Mouse (Mus musculus): ENCODE data around the gene Homez. TPM values are rescaled to one million over a fixed set of nuclear protein-coding genes. Genes with fewer than 3 reads are reported as not detected.

The Homez gene
- polyA plus RNA-seq, 1 experiment: 94.0 TPM

DNA sequence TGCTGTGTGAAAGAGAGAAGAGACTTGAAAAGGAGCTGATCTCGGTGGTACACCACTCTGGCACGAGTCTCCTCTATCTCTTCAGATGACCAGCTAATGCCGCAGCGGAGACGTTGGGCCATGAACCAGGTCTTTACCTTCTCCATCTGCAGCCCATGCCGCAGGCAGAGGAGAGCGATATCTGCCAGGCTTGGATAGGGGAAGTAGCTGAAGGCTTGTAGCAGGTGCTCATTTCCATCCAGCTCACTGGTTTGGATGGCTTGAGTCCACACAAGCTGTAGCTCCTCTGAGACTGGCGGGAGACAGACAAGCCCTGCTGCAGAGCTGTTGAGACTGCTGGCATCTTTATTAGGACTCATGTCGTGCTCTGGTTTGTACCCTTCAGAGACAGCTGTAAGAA lies 12.9 kb downstream of the Homez start:
- Histone ChIP-seq H3K36me3 (ENCODE audit: control insufficient read depth, insufficient read depth, low read length) (no peaks in the 10 kb centered on the region), H3K27me3 (ENCODE audit: control insufficient read depth, insufficient read depth, low read length) (no peaks in the 10 kb centered on the region)
- TF ChIP-seq POLR2A (IDR thresholded peaks at IDR 0.05; ENCODE audit: control insufficient read depth, low read depth, low read length): no peak
- no peak for TF ChIP-seq CTCF (IDR thresholded peaks at IDR 0.05; ENCODE audit: control insufficient read depth, insufficient read depth, insufficient replicate concordance, low read depth, low read length)

DNA sequence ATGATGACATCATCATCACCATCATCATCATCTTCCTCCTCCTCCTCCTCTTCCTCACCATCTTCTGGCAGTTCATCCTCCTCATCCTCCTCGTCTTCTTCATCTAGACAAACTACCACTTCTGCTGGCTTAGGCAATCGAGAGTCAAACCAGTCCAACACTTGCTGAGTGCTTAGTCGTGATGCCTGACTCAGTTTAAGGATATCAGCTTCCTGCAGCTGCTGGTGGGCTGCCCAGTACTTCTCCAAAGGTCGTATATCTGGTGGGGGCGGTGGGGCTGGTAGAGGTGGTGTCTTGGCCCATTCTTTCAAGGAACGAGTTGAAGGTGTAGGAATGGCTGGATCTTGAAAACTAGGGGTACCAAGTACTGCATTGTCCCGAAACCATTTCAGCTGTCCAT lies 14.1 kb downstream of the Homez start:
- Histone ChIP-seq H3K4me3 (ENCODE audit: control insufficient read depth, low read depth, low read length) (no peak overlapping the region), H3K27ac (ENCODE audit: control insufficient read depth, insufficient read depth, low read depth, low read length) (no peak overlapping the region), H3K36me3 (ENCODE audit: control insufficient read depth, insufficient read depth, low read length) (no peaks in the 10 kb centered on the region), H3K27me3 (ENCODE audit: control insufficient read depth, insufficient read depth, low read length) (no peaks in the 10 kb centered on the region), H3K4me1 (ENCODE audit: control insufficient read depth, insufficient read depth, low read length) (no peaks in the 10 kb centered on the region)
- TF ChIP-seq CTCF (IDR thresholded peaks at IDR 0.05; ENCODE audit: control insufficient read depth, insufficient read depth, insufficient replicate concordance, low read depth, low read length) (no peak), POLR2A (IDR thresholded peaks at IDR 0.05; ENCODE audit: control insufficient read depth, low read depth, low read length) (no peak)

More for the DNA sequence above, 12.9 kb downstream of the Homez start:
- Histone ChIP-seq H3K27ac (ENCODE audit: control insufficient read depth, insufficient read depth, low read depth, low read length) (no peak overlapping the region), H3K4me3 (ENCODE audit: control insufficient read depth, low read depth, low read length) (no peak overlapping the region), H3K4me1 (ENCODE audit: control insufficient read depth, insufficient read depth, low read length) (no peaks in the 10 kb centered on the region)

DNA sequence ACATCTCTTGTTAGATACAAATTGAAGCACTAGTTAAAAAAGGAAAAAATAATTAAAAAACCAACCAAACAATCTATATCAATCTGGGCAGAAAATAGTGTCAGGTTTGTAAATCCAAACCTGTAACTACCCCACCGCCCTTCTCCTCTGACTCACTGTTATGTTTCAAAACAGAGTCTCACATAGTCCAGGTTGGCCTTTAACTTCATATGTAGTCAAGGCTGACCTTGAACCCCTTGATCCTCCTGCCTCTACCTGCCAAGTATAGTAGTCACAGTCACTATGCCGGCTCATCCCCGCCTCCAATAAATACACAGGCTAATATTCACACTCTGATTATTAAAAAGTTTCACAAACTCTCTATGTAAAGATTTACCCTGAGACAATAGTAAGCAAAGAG lies 15.0 kb downstream of the Homez start:
- Histone ChIP-seq H3K36me3 (ENCODE audit: control insufficient read depth, insufficient read depth, low read length) (no peaks in the 10 kb centered on the region), H3K27me3 (ENCODE audit: control insufficient read depth, insufficient read depth, low read length) (no peaks in the 10 kb centered on the region), H3K27ac (ENCODE audit: control insufficient read depth, insufficient read depth, low read depth, low read length) (no peak overlapping the region), H3K4me1 (ENCODE audit: control insufficient read depth, insufficient read depth, low read length) (no peaks in the 10 kb centered on the region), H3K4me3 (ENCODE audit: control insufficient read depth, low read depth, low read length) (no peak overlapping the region)
- no peak for TF ChIP-seq CTCF (IDR thresholded peaks at IDR 0.05; ENCODE audit: control insufficient read depth, insufficient read depth, insufficient replicate concordance, low read depth, low read length)
- TF ChIP-seq POLR2A (IDR thresholded peaks at IDR 0.05; ENCODE audit: control insufficient read depth, low read depth, low read length): no peak

DNA sequence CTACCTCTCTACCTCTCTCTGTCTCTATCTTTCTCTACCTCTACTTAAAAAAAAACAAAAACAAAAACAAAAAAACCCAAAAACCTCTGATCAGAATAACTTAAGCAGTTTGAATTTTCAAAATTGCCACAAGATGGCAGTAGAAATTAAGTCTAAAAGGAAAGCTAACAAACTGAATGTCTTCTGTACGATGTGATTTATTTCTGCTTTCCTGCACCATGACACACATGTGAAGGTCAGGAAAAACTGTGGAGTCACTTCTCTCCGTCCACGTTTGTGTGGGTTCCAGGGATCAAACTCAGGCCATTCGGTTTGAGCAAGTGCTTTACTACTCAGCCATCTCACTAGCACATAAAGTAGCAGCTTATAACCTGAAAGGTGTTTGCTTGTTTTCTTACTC lies 27.3 kb downstream of the Homez start:
- no peaks in the 10 kb centered on the region for H3K36me3 ChIP-seq (ENCODE audit: control insufficient read depth, insufficient read depth, low read length)
- no peak overlapping the region for H3K4me3 ChIP-seq (ENCODE audit: control insufficient read depth, low read depth, low read length)
- no peak overlapping the region for H3K27ac ChIP-seq (ENCODE audit: control insufficient read depth, insufficient read depth, low read depth, low read length)
- no peak for TF ChIP-seq CTCF (IDR thresholded peaks at IDR 0.05; ENCODE audit: control insufficient read depth, insufficient read depth, insufficient replicate concordance, low read depth, low read length)
- TF ChIP-seq POLR2A (IDR thresholded peaks at IDR 0.05; ENCODE audit: control insufficient read depth, low read depth, low read length): no peak
- H3K4me1 ChIP-seq (ENCODE audit: control insufficient read depth, insufficient read depth, low read length): no peaks in the 10 kb centered on the region
- no peaks in the 10 kb centered on the region for H3K27me3 ChIP-seq (ENCODE audit: control insufficient read depth, insufficient read depth, low read length)

DNA sequence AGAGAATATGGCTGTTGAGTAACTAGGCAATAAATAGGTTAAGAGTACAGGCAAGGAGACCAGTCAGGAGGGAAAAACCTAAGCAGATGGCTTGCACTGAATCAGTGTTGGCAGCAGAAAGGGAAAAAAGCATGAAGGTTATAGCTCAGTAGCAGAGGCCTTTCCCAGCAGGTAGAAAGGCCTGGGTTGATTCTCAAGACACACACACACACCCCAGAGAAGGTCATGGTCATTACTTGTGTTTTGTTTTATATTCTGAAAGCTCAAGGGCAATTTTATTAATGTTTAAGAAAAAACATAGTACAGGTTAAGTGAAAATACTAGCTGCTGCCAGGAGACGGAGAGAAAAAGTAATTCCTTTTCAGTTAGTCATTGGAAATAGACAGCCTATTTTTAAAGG lies 47.0 kb downstream of the Homez start:
- Histone ChIP-seq H3K4me1 (ENCODE audit: control insufficient read depth, insufficient read depth, low read length) (no peaks in the 10 kb centered on the region), H3K27ac (ENCODE audit: control insufficient read depth, insufficient read depth, low read depth, low read length) (no peak overlapping the region), H3K36me3 (ENCODE audit: control insufficient read depth, insufficient read depth, low read length) (no peaks in the 10 kb centered on the region), H3K4me3 (ENCODE audit: control insufficient read depth, low read depth, low read length) (no peak overlapping the region), H3K27me3 (ENCODE audit: control insufficient read depth, insufficient read depth, low read length) (no peaks in the 10 kb centered on the region)
- TF ChIP-seq CTCF (IDR thresholded peaks at IDR 0.05; ENCODE audit: control insufficient read depth, insufficient read depth, insufficient replicate concordance, low read depth, low read length) (no peak), POLR2A (IDR thresholded peaks at IDR 0.05; ENCODE audit: control insufficient read depth, low read depth, low read length) (no peak)

DNA sequence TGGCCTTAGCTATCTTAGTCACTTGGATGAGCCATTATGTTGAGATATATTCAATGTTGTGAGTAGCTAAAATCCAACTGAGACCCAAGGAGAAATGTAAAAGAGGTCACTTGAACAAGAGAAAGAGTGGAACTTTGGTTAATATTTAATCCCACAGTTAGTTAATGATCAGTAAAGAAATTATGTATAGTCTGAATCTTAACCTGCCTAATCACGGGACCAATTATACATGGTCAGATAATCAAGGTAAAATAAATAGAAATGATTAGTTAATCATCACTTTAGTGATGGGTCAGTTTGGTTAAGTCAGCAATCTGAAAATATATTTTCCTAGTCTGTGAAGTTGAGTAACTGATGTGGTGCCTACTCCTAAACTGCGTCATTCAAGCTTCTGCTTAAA lies 48.5 kb downstream of the Homez start:
- TF ChIP-seq POLR2A (IDR thresholded peaks at IDR 0.05; ENCODE audit: control insufficient read depth, low read depth, low read length): no peak
- no peak for TF ChIP-seq CTCF (IDR thresholded peaks at IDR 0.05; ENCODE audit: control insufficient read depth, insufficient read depth, insufficient replicate concordance, low read depth, low read length)
- Histone ChIP-seq H3K4me1 (ENCODE audit: control insufficient read depth, insufficient read depth, low read length) (no peaks in the 10 kb centered on the region), H3K4me3 (ENCODE audit: control insufficient read depth, low read depth, low read length) (no peak overlapping the region), H3K36me3 (ENCODE audit: control insufficient read depth, insufficient read depth, low read length) (no peaks in the 10 kb centered on the region), H3K27me3 (ENCODE audit: control insufficient read depth, insufficient read depth, low read length) (no peaks in the 10 kb centered on the region), H3K27ac (ENCODE audit: control insufficient read depth, insufficient read depth, low read depth, low read length) (no peak overlapping the region)

DNA sequence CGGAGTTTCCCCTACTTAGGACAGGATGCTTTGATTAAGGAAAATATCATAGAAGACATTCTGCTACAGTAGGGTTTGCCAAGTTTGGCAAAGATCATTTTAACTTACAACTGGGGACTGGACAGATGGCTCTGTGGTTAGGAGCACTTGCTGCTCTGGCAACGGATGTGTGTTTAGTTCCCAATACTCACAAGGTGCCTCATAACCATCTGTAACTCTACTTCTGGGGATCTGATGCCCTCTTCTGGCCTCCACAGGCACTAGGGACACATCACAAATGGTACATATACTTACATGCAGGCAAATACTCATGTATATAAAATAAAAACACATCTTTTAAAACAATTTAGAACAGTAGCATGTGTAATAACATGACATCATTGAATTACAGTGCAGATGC lies 53.0 kb downstream of the Homez start:
- Histone ChIP-seq H3K36me3 (ENCODE audit: control insufficient read depth, insufficient read depth, low read length) (no peaks in the 10 kb centered on the region), H3K4me1 (ENCODE audit: control insufficient read depth, insufficient read depth, low read length) (no peaks in the 10 kb centered on the region; the same call in 1 of the 2 replicates), H3K4me3 (ENCODE audit: control insufficient read depth, low read depth, low read length) (no peak overlapping the region), H3K27me3 (ENCODE audit: control insufficient read depth, insufficient read depth, low read length) (no peaks in the 10 kb centered on the region), H3K27ac (ENCODE audit: control insufficient read depth, insufficient read depth, low read depth, low read length) (no peak overlapping the region)
- TF ChIP-seq CTCF (IDR thresholded peaks at IDR 0.05; ENCODE audit: control insufficient read depth, insufficient read depth, insufficient replicate concordance, low read depth, low read length) (no peak), POLR2A (IDR thresholded peaks at IDR 0.05; ENCODE audit: control insufficient read depth, low read depth, low read length) (no peak)

DNA sequence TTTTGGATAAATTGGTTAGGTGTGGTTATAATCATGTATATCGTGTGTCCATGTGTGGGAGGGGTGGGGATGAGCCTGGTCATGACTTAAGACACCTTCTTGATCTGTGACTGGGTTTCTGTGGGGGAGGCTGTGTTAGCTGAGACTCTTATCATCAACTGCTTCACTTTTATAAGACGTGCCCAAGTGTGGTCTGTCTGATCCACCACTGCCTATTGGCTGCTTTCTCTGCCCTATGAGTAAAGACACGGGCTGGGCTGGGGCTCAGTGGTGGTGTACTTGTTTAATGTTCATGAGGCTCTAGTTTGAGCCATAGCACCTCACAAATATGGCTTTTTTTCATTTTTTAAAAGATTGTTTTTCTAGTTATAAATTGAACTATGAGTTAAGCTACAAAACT lies 55.0 kb downstream of the Homez start:
- no peaks in the 10 kb centered on the region; the same call in 1 of the 2 replicates for H3K4me1 ChIP-seq (ENCODE audit: control insufficient read depth, insufficient read depth, low read length)
- H3K4me3 ChIP-seq (ENCODE audit: control insufficient read depth, low read depth, low read length): no peak overlapping the region

More for the DNA sequence above, 55.0 kb downstream of the Homez start:
- no peaks in the 10 kb centered on the region for H3K36me3 ChIP-seq (ENCODE audit: control insufficient read depth, insufficient read depth, low read length)
- no peak overlapping the region for H3K27ac ChIP-seq (ENCODE audit: control insufficient read depth, insufficient read depth, low read depth, low read length)
- TF ChIP-seq POLR2A (IDR thresholded peaks at IDR 0.05; ENCODE audit: control insufficient read depth, low read depth, low read length): no peak
- no peak for TF ChIP-seq CTCF (IDR thresholded peaks at IDR 0.05; ENCODE audit: control insufficient read depth, insufficient read depth, insufficient replicate concordance, low read depth, low read length)
- no peaks in the 10 kb centered on the region for H3K27me3 ChIP-seq (ENCODE audit: control insufficient read depth, insufficient read depth, low read length)

Measured in testis, adult 2 months (tissue).